Mouse (Mus musculus) frontal cortex, postnatal 25 days (tissue): ENCODE measurements around the gene Ceacam1.

Experiments used
- DNase-seq, 2 experiments: peaks; one replicate each; pipeline ENCODE4 v3.0.0; 2022; ENCODE audit warnings: low spot score in 2 of 2

Ceacam1 gene

GRCm38 (mm10) chr7:25411861-25412260, 65.5 kb downstream of the Ceacam1 start:
- no peak for DNase-seq
